Mouse (Mus musculus) splenic B cell, adult 2 months (primary cell): ENCODE measurements around the gene Gm26558.

Experiments used
- DNase-seq: peaks from one replicate; pipeline ENCODE4 v3.0.0-alpha.2; 2011; ENCODE audit warnings: low read depth, low spot score
- H3K27me3 ChIP-seq: 2 replicates; pipeline ENCODE4 v1.6.1; 2012; ENCODE audit warnings: mild to moderate bottlenecking, low read length, moderate library complexity, mixed read lengths; ENCODE audit not compliant: control insufficient read depth, poor library complexity, insufficient read depth, severe bottlenecking
- H3K36me3 ChIP-seq: 2 replicates; pipeline ENCODE4 v1.6.1; 2012; ENCODE audit warnings: mild to moderate bottlenecking, low read length, moderate library complexity, mixed read lengths; ENCODE audit not compliant: control insufficient read depth, poor library complexity, insufficient read depth, severe bottlenecking

The Gm26558 gene

DNA sequence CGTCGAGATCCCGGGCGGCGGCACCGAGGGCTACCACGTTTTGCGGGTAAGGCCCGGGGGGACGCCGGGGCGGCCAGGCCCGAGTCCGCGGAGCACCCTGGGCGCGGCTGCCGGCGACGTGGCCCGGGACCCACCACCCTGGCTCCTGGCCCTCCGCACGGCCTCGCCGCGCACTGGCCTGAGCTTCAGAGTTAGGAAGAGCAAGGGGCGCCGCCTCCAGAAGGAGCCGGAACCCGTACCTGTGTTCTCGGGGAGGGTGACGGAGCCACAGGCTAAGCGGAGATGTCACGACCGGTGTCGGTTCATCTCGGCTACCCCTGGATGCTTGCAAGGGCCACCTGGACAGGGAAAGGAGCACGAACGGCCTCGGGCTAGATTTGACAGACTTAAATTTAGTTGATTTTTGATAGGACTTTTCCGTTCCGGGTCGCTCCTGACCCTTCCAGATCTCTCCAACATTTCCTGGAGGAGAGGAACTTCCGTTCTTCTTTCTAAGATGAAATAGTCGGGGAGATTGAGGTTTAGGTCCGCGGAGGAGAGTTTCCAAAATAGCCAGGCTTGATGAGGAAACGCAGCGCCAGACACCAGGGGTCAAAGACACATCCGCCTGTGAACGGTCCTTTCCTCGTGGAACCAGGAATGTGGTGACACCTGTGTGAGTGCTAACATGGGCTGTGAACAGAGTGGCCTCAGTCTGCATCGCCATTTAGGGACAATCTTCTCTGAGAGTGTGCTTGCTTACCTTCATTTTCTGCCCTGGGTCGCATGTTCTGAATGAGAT is at the start of gene Gm26558:
TSS of gene Gm26558 (minus strand) at position 394 of the 781 bp plus-strand sequence.
- Histone ChIP-seq H3K27me3 (no peaks in the 10 kb centered on the region), H3K36me3 (no peaks in the 10 kb centered on the region)
- DNase-seq: peak; percentile 23

DNA sequence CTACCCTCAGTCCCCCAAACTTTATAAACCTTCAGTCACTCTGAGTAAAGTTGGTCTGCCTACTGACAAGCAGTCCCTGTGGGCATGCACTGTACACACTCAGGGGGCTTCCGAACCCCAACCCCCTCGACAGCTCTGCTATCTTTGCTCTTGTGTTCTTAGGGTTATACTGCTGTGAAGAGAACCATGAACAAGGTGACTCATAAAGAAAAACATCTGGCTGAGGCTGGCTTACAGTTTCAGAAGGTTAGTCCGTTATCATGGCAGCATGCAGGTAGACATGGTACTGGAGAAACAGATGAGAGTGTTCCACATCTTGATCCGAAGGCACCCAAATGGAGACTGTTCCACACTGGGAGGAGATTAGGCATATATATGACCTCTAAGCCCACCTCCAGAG is 49.0 kb upstream of the Gm26558 start:
- Histone ChIP-seq H3K27me3 (no peaks in the 10 kb centered on the region), H3K36me3 (peaks cover 16% of the 10 kb centered on the region)
- no peak for DNase-seq

DNA sequence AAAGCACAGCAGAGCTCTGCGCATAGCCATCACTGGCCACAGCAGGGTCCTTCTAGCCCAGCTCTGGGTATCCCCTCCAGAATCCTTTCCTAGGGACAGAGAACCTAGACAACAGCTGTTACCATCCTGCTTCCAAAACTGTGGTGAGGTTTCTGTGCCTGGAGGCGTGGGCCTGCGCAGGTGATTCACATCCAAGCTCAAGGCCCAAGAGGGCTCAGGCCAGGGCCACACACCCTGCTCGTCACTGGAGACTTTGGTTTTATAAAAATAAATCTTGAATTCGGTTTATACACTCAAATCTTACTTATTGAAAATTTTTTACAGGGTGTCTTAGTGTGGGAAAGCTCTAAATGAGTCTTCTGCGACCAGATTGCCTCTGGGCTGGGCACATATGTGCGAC is 48.3 kb upstream of the Gm26558 start:
- Histone ChIP-seq H3K27me3 (no peaks in the 10 kb centered on the region), H3K36me3 (peaks cover 13% of the 10 kb centered on the region; the same call in 1 of the 2 replicates)
- DNase-seq: no peak

DNA sequence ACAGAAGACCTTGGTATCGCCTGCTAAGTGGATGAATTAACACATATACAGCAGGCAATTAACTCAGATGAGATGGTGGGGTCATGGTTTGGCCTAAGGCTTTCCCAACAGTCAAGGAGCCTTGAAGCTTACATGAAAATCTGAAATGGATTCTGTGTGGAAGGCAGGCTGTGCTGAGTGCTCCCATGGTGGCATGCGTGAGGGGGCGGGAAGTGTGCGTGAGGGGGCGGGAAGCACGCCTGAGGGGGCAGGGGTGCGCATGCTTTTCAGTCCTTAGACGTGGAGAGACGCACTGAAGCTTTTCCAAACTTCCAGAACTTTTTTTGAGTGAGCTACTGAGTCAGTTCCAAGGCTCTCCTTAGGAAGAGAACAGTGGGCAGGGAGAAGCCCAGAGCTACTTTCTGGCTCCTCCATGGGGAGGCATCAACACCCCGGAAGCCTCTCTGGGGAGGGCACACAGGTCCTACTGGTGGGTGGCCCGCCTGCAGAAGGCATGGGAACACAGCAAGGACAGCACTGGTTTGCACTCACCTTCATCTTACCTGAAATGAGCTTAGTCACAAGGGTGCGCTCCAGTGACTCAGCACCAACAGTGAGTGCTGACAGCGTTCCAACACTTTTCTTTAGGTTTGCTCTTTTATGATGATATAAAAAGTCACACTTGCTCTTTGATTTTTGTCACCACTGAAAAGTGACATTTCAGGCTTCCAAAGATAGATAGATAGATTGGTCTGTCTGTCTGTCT is 47.2 kb upstream of the Gm26558 start:
- no peak for DNase-seq
- Histone ChIP-seq H3K27me3 (no peaks in the 10 kb centered on the region), H3K36me3 (peaks cover 10% of the 10 kb centered on the region; the same call in 1 of the 2 replicates)

DNA sequence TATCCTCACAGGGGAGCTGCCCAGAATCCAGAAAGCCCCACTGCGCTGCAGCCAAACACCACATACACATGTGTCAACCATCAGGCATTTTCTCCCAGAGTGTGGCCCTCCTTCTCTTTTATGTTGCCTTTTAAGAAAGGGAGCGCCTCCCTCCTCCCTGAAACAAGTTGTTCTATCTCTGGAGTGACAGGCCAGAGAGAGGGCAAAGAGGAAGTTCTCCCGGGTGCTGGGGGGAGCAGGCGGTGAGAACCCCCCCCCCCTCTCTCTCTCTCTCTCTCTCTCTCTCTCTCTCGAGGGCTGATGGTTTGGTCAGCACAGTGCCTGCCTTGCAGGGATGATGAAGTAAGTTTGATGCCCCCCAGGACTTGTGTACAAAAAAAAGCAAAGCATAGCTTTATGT is 40.5 kb upstream of the Gm26558 start:
- H3K27me3 ChIP-seq: no peaks in the 10 kb centered on the region
- DNase-seq: no peak
- H3K36me3 ChIP-seq: no peaks in the 10 kb centered on the region

DNA sequence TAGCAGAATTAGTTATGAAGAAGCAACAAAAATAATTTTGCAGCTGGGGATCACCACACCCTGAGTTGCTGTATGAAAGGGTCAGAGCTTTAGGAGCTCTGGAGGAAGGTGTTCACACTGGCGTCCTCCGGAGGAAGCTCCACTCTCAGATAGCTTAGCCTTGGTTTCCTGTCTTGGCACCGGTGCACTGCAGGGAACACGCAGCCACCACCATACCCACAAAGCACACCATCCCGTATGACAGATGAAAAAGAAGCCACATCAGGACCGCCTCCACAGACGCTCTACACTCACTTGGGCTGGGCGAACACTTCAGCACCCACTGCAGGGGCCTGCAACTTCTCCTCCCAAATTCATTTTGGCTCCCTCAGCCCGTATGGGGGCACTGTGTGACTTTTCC is 39.7 kb upstream of the Gm26558 start:
- no peaks in the 10 kb centered on the region for H3K27me3 ChIP-seq
- no peaks in the 10 kb centered on the region for H3K36me3 ChIP-seq
- DNase-seq: no peak

DNA sequence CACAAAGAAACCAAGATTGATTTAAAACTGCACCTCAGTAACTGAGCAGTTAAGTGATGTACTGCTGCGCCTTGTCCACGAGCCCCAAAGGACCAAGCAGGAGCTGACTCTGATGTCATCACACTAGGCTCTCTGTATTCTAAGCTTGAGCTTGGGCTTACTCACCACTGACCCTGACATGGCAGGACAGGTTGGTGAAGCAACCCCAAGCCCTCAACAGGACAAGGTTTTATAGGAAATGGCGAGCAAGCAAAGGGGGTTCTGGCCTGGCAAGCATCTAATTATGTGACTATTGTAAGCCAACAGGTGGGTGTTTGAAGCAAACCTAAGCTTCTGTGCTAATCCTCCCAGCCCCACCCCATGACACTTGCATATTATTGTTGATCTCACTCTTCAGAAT is 38.9 kb upstream of the Gm26558 start:
- no peaks in the 10 kb centered on the region for H3K36me3 ChIP-seq
- H3K27me3 ChIP-seq: no peaks in the 10 kb centered on the region
- no peak for DNase-seq

DNA sequence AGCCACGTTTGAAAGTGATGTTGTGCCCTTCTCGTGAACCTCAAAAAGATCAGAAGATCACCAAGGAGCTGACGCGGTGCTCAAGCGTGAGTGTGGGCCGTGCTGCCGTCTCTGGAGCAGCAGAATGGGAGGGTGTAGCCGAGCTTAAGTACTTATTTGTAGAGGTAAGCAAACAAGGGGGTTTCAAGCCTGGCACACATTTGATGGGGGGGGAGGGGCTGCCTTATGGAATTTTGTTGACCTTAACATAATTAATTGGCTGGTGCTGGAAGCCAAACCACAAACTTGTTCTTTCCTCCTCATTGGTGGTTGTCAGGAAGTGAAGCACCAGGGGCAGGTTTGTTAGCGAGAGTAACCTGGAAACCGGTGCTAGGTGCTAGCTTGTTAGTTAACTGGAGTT is 33.8 kb upstream of the Gm26558 start:
- Histone ChIP-seq H3K27me3 (no peaks in the 10 kb centered on the region), H3K36me3 (no peaks in the 10 kb centered on the region; the same call in 1 of the 2 replicates)
- no peak for DNase-seq

DNA sequence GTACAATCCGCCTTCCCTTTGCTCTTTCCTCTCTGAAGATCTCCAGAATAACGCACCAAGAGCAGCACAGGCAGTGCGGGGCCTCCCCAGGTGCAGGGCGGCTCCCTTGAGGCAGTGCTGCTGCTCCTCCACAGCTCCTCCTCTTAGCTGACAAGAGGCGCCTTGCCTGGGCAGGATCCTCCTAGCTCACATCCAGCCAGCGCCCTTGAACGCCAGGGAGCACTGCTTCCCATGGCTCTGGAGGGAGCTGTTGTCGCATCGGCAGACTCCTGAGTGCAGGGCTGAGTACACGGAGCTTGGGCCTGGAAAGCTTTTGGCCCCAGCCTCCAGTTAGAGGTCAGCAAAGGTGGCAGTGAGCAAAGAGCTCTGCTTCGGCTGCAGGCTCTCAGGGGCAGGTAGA is 28.3 kb upstream of the Gm26558 start:
- Histone ChIP-seq H3K36me3 (peaks cover 9% of the 10 kb centered on the region), H3K27me3 (no peaks in the 10 kb centered on the region)
- DNase-seq: no peak

DNA sequence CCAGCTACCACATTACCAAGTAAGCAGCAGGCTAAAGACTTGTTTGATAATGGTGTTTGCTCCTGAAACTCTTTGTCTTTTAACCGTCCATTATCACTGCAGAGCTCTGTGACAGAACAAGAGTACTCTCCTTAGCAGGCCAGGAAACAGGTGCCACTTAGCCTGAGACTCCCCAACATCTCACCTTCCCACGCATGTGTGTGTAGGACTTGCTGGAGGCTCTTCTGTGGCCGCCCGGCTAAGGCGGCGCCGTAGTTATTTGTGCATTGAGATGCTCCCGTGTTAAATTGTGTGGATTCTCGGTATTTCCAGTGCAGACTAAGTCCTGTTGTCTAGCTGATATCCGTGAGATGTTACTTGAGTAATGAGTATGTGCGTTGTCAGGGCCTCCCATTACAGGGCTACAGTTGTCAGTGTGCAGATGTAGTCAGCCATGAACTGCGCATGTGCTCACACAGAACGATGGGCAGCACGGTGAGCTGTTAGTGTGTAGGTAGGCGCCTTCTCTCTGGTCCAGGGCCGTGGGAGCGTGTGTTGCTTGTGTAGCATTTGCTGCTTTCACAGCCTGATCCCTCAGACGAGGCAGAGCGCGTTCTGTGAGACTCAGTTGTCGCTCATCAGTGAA is 26.7 kb upstream of the Gm26558 start:
- DNase-seq: no peak
- H3K27me3 ChIP-seq: no peaks in the 10 kb centered on the region
- peaks cover 11% of the 10 kb centered on the region for H3K36me3 ChIP-seq

DNA sequence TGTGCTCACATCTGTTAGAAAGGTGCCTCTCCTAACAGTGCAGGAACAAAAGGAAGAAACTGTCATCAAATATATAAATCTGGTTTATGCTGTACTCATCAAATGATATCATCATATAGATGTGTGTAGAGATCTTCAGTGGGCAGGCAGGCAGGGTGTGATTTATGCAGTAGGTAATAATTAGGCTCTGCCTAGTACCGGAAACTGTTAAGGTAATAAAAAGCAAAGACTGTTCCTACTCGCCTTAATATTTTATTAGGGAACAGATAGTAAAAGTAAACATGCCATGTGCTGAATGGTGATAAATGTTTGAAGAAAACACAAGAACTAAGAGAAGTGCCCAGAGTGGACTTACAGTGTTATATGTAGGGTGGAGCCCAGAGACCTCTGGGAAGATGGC is 20.4 kb upstream of the Gm26558 start:
- H3K36me3 ChIP-seq: peaks cover 18% of the 10 kb centered on the region
- no peak for DNase-seq
- no peaks in the 10 kb centered on the region for H3K27me3 ChIP-seq

DNA sequence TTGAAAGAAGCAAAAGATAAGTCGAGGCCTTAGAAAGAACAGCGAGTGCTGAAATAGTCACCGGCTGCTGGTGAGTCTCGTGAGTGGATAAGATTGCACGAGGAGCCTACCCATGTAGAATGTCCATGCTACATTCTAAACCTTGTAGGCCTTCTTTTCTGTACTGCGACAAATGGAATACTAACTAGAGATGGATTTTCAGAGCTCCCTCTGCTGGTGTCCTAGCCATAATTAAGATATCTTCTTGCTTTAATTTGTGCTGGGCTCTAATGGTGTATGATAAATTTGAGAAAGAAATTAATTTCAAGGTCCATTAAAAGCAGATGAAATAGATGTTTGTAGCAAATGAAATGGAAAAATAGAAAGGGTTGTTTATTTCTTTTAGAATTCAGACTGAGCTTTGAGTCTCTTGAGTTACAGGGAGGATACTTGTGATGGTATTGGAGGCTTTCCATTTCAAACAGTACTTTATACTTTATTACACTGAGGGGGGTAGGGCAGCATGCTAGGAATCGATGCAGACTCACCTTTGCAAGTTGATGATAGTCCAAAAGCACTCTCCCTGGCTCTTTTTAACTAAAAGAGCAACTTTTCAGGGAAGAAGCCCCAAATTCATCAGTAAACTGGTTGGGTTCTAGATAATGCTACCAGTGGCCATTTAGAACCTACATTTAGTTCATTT is 11.7 kb upstream of the Gm26558 start:
- DNase-seq: peak; percentile 56
- H3K36me3 ChIP-seq: peaks cover 3% of the 10 kb centered on the region

DNA sequence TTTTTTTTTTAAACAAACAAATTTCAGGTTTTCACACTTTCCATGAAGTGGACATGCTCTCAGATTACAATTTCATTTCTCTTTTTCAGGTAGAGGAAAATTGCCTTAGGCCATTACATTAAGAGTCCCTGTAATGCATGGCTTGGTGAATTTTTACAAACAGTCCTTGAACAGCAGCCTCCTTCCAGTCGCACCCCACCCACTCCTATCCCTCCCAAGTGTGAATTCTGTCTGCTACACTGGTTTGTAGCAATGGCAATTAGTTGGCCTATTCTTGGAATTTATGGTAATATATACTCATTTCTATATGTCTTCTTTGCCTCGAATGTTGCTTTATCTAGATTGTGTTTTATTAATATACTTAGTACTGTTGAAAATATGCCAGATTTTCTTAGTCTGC is 10.6 kb upstream of the Gm26558 start:
- Histone ChIP-seq H3K27me3 (no peaks in the 10 kb centered on the region), H3K36me3 (no peaks in the 10 kb centered on the region)
- DNase-seq: no peak

More for the DNA sequence above, 11.7 kb upstream of the Gm26558 start:
- H3K27me3 ChIP-seq: no peaks in the 10 kb centered on the region

DNA sequence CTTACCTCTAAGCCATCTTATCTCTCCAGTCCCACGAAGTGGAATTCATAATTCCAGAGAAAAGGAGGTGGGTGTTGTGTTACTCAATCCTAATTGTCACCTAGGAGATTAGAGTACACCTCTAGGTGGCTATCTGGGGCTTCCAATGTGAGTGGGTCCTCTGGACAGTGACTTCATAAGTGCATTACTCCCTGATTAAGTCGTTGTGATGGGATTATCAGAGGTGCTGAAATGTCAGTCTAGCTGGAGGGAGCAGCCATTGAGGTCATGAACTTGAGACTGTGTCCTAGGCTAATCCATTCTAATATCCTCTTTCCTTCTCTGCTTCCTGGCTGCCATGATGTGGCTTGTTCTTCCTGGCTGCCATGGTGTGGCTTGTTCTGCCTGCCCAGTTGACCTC is 8.0 kb upstream of the Gm26558 start:
- H3K36me3 ChIP-seq: no peaks in the 10 kb centered on the region
- DNase-seq: no peak
- no peaks in the 10 kb centered on the region for H3K27me3 ChIP-seq

DNA sequence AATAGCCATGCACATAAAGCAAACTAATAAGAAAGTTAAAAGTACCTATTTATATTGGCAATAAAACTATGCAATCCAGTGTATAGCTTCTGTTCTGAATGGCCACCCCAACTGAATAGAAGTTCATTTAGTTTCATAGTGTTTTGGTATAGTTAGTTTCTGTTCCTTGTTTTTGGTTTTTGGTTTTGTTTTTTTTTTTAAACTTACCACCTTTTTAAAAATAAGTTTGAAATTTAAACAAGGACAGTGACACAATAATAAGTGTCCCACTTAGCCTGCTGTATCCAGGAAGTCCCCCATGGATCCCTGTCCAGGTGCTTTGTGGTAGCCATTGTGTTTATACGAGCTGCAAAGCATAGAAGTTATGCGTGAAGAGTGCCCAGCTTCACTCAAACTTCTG is 7.3 kb upstream of the Gm26558 start:
- peak; percentile 40 for DNase-seq
- Histone ChIP-seq H3K27me3 (no peaks in the 10 kb centered on the region), H3K36me3 (no peaks in the 10 kb centered on the region)
